Mouse (Mus musculus) spleen, embryonic (tissue): ENCODE data around the gene Gm42688.

Source experiments
- CTCF ChIA-PET: fragments of 350-600 bp; sonication (Branson Sonifier 250); formaldehyde crosslinking; loops from one replicate; lab custom pipeline; 2022; lab: Charles Lee

The Gm42688 gene

DNA sequence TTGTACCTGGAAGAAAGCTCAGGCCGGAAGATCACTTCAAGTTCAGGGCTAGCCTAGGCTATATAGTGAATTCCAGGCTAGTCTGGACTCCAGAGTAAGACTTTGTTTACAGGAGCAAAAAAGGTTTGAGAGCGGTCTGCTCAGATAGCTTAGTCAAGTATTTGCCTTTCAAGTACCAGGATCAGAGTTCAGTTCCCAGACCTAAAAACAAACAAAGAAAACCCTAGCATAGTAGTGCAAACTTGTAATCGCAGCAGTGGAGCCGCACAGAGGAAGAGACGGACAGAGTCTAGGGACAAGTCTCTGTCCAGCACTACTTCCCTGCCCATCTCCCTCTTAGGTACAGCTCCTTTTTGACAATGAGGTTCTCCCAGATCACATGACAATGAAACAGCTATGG lies 21.2 kb upstream of the Gm42688 start:
- CTCF ChIA-PET, result no interaction called here

DNA sequence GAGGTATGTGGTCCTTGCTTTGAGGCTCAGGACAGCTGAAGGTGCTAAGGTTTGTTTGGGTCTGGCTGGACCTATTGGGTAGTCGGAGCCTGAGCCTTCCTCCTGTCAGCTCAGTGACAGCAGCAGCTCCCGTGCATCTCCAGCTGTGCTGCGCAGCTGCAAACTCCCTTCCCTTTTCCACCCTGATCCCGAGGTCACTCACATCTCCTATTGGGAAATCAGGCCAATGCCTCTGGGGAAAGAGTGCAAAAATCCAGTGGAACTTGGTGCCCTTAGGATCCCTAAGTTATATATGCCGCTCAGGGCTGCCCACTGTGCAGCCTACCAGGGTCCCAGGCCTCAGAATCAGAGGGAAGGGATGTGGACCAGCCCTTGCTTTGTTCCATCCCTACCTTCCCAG lies 17.9 kb upstream of the Gm42688 start:
- CTCF ChIA-PET, result no interaction called here

DNA sequence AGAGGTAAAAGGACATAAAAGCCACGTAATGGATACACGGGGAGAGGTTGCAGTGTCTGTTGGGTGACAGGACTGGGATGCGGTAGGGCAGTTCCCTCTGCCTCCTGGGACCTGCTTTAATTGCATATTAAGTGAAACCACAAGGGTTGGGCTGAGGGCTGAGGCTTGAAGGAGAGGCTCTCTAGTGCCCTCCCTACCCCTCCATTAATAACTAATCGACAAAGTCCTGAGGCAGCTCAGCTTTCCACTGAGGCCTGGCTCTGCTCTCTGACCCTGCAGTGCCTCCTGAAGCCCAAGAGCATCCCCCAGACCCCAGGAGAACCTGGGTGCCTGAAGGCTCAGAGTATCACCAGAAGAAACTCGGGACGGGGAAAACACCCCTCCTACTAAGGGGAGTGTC lies 16.9 kb upstream of the Gm42688 start:
- CTCF ChIA-PET, result no interaction called here

DNA sequence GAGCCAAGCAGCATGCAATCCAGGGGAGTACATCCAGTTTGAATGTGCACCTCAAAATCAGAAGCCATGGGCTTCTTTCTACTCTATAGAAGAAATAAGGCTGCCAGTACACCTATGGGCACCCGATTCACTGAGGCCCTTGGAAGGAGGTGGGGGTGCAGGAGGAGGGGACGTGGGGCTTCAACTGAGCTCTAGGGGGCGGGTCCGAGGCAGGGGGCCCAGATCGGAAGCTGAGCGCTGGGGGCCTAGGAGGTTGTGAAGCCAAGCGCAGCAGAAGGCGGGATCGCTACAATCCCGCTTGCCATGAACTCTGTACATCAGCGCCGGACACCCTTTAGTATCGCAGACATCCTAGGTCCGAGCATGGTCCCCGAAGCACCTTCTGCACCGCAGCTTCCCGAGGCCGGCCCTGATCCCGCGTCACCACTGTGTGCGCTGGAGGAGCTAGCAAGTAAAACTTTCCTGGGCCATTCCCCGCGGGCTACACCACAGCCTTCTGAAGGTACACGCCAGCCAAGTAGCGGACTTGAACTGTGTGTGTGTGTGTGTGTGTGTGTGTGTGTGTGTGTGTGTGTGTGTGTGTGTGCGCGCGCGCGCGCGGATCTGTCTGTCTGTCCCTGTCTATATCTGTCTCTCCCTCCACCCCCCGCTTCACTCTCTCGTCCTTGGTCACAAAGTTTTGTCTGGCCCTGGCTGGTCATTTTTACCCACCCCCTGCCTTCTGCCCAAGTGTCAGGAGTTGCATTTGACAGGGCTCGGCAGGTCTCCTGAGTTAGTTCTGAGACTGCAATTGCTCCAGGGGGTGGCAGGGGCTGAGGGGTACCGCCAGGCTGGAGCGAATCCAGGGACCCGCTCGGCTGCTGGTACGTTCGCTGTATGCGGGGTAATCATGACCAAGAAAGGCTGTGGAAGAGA lies 15.0 kb upstream of the Gm42688 start, which contains the start of gene Lbx2:
Gene Lbx2, plus strand, starts transcription at position 247 of the 915 bp plus-strand sequence.
- CTCF ChIA-PET, result no interaction called here

DNA sequence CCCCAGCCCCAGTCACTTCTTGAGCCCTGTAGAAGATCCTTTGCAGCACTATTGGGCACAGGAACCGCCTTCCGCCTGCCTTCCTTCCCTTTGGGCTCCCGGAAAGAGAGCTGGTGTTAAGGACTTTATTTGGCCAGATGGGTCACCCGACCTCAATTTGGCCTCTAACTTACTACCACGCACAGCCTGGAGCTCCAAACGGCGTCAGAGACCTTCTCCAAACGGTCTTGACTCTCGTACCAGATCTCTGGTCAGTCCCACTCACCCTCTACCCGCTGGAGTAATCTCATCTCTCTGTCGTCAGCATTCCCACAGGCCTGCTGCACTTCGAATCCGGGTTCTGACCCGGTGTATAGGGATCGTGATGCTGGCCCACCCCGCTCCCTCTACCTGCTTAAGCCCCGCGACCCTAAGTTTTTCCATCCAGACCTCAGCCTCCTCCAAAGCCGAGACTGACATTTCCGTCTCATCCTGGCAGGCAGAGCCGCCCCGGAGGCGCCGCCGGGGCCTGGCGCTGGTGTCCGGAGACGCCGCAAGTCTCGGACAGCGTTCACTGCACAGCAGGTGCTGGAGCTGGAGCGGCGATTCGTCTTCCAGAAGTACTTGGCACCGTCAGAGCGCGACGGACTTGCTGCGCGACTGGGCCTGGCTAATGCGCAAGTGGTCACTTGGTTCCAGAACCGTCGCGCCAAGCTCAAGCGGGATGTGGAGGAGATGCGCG lies 14.1 kb upstream of the Gm42688 start:
- CTCF ChIA-PET, result no interaction called here

DNA sequence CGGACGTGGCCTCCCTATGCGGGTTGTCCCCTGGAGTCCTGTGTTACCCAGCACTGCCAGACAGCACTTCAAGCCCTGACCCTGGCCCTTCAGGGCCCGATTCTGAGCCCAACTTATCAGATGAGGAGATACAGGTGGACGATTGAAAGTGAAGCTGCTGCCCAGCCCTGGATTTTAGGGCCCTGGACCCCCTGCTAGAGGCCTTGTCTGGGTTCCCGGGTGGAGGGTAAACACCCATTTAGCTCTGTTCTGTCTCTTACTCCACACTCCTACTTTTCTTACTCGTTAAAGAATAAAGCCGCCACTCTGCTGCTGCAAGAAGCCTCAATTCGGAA lies 13.5 kb upstream of the Gm42688 start:
- CTCF ChIA-PET, result no interaction called here

DNA sequence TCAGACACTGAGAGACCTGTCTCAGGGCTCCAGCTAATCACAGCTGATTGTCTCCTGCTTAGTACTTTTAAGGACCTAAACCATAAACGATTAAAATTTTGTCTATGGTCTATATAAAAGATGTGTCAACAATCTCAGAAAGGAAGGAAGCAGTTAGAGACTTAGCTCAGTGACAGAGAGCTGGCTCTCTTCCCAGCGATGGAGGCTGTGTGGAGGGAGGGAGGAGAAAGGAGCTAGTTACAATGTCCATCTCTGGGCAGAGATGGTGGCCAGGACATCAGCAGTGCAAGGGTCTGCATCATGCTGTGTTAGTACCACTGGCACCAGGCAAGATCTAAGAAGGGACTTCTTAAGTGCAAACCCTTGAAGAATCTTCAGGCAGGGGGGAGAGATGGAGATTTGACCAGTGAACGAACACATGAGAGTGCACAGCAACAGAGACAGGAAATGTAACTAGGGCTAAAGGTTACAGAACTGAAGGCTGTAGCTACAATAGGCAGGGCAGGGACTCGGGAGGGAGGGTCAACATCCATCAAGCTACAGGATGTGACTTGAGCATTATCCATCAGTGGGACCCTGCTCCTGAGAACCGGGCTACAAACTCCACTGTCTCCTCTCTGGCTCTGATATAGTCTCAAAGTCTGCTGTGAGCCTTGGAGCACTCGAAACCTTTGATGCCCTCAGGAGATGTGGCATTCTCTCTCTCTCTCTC lies 8.8 kb upstream of the Gm42688 start:
- CTCF ChIA-PET, result no interaction called here

DNA sequence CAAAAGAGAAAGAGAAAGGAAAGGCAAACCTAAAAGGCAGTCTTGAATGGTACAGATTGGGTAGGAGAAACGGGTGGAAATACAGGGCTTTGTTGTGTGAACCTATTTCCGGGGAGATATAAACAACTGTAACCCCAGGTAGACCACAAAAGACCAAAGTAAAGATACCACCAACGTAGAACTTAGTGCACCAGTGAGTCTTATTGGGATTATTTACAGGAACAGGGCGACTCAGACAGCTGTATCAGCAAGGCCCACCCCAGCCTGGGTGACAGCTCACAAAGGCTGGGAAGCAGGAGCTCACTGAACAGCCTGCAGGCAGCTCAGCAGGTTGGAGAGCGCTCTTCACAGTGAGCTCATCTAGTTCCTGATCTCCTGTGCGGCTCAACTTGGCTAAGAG lies 5.4 kb upstream of the Gm42688 start:
- CTCF ChIA-PET, result no interaction called here

DNA sequence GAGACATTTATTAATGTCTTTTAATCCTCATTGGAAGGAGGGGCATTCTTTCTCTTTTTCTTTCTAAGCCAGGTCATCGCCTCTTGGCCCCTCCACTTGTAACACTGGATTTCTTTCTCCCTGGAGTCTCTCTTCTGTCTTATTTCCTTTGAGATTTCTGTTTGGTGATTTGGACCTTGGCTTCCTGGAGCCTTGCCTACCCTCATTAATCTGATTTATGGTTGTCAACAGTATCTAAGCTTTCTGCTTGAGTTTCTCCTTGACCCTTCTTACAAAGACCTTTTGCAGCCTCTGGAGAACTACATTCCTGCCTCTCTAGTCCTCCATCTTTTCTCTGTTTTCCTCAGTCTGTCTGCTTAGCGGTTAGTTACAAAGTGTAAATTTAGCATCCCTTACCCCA lies 3.0 kb upstream of the Gm42688 start:
- CTCF ChIA-PET, result interaction anchor here (0.7 kb wide), 1 partner anchor 26 kb away, joined by 6 read pairs; no protein-coding TSS in a partner anchor

DNA sequence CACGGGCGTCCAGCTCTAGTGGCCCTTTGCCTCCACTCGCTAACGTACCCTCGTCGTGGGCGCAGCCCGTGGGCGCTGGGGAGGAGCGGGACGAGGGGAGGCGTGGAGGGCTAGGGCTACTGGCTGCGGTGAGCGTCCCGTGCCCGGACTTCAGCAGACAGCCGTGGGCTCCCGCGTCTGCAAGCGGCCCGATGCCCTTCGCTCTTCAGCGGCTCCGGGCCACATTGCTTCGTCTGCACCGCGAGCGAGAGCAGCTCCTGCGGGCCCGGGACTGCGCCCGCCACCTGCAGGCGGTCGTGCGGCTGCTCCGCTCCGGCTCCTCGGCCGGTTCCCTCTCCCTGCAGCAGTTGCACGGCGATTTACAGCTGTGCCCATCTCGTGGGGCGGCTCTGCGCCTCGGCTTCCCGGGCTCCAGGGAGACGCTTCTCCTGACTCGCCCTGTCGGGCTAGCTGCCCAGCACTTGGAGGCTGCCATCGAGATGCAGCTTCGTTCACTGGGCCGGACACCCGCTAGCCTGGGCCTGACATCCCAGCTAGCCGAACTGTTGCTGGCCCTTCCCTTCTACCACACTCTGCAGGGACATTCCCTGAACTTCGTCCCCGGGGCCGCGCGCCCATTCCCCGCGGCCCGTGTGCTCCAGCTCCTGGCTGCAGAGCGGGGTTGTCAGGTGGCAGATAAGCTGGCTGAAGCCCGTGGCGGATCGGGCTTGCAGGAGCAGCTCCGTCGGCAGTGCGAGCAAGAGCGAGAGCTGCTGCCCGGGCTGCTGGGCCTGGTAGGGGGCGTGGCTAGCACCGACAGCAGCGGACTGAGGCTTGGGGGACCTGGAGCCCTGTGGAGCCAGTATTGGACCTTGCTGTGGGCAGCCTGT lies 505 bp downstream of the Gm42688 start:
- CTCF ChIA-PET, result interaction anchor here (0.6 to 2.3 kb wide), 4 partner anchors 18 to 105 kb away, joined by 3 to 8 read pairs (median 4); no protein-coding TSS in a partner anchor

DNA sequence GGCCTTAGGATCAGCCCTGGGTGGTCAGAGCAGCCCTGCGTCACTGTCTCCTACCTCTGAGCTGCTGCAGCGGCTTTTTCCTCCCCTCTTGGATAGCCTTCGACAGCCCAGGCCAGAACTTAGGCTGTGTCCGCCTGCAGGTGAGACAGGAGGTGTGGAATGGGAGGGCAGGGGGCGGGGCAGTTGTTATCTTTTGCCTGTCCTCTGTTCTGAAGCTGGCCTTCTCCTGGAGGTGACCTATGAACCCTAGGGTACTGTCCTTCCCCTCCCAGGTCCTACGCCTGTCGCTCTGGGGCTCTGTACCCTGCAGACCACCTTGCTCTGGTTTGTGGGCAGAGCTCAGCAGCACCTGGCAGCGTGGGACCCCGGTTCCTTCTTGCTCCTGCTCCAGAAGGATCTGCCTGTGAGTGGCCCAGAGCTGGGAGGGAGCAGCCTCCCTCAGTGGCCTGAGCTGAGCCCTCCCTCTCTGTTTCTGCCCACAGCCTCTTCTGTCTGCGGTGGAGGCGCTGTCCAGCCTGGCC lies 1.8 kb downstream of the Gm42688 start:
- CTCF ChIA-PET, result interaction anchor here (1.0 kb wide), 1 partner anchor 82 kb away, joined by 3 read pairs; no protein-coding TSS in a partner anchor

DNA sequence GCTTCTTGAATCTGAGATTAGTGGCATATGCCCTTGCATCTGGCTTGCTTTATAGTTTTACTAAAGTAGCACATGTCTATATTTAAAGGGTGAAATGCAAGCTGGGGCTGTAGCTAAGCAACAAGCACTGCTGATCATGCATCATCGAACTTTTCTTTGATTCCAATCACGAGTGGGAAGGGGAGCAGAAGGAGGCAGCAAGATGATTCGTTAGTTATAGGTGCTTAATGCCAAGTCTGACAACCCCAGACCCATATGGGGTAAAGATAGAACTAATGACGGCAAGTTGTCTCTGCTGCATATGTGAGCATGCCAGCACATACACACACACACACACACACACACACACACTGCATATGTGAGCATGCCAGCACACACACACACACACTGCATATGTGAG lies 2.7 kb downstream of the Gm42688 start:
- CTCF ChIA-PET, result no interaction called here

DNA sequence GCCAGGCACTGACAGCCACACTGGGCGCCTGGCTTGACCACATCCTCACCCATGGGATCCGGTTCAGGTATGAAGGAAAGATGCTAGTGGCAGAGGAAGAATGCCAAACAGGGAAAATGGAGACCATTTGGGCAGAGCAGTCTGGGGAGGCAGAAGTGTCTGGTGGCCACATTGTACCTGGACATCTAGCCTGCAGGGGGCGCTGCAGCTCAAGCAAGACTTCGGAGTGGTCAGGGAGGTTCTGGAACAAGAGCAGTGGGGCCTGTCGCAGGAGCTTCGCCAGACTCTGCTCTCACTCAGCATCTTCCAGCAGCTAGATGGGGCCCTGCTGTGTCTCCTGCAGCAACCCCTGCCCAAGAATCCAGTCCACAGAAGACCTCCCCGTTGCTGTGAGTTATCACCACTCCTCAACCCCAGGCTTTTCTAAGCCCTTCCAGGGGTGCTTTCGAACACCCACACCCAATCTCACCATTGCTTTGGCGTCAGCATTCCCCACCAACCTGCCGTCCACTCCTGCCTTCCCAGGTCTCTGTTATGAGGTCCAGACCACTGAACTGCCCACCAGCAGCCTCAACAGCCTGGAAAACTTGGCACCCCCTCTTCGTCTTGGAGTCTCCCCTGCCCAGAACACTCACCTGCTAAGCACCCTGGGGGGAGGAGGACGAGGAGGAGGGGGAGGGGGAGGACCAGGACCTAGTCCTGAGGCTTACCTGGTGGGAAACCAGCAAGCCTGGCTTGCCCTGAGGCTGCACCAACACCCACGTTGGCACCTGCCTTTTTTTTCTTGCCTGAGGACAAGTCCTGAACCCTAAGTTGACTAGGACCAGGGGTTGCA lies 6.4 kb downstream of the Gm42688 start:
- CTCF ChIA-PET, result interaction anchor here (1.3 kb wide), 1 partner anchor 11 kb away, joined by 3 read pairs; no protein-coding TSS in a partner anchor

DNA sequence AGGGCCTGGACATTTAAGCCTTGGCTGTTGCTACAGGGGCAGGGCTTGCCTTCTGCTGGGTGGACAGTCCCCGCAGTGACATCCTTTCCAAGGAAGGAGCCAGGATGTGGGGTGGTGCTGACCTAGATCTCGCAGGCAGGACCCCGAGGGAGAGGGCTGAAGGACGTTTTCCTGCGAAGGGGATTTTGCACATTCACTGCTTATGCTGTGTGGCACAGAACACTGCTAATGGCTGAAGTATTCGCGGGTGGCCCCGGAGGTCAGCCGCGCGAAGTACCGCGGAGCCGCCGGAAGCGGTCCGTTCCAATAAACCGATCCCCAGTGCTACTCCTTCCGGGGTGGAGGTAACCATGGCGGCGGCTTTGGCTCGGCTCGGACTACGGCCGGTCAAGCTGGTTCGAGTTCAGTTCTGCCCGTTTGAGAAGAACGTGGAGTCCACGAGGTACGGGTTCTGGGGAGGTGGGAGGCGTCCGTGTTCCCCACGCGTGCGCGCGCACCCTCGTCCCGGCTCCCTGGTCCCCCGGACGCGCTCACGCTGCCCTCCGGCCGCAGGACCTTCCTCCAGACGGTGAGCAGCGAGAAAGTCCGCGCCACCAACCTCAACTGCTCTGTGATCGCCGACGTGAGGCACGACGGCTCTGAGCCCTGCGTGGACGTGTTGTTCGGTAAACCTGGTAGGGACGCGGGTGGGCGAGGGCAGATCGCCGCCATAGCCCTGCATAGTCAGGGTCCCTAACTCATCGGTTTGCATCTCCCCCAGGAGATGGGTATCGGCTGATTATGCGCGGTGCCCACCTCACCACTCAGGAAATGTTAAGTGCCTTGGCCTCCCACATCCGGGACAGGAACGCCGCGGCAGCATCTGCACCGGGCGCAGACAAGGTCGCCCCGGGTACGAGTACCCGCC lies 7.6 kb downstream of the Gm42688 start, which contains the start of gene Mrpl53:
Gene Mrpl53, plus strand, starts transcription at position 279 of the 907 bp plus-strand sequence.
- CTCF ChIA-PET, result interaction anchor here (0.6 to 1.3 kb wide), 3 partner anchors 10 to 104 kb away, joined by 3 to 14 read pairs (median 3); no protein-coding TSS in a partner anchor

DNA sequence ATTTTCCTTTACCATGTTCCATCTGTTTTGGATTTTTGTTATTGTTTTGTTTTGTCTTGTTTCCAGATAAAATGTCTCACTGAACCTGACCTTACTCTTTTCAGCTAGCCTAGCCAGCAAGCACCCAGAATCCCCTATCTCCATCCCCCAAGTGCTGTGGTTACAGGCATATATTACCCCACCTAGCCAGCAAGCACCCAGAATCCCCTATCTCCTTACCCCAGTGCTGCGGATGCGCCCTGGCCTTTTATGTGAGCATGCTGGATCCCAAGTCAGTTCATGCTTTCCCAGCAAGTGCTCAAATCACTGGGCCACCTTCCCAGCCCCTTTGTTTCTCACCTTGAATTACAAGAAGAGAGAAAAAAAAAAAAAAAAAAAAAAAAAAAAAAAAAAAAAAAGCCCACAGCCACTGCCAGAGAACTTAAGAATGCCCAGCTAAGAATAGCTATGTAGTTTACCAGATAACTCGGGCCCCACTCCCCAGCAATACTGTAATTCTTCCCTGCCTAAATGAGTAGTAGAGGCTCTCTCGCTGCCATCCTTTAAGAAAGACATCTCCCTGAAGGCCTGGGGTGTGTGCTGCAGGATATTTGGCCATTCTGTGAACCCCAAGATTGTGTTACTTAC lies 10.2 kb downstream of the Gm42688 start:
- CTCF ChIA-PET, result no interaction called here

DNA sequence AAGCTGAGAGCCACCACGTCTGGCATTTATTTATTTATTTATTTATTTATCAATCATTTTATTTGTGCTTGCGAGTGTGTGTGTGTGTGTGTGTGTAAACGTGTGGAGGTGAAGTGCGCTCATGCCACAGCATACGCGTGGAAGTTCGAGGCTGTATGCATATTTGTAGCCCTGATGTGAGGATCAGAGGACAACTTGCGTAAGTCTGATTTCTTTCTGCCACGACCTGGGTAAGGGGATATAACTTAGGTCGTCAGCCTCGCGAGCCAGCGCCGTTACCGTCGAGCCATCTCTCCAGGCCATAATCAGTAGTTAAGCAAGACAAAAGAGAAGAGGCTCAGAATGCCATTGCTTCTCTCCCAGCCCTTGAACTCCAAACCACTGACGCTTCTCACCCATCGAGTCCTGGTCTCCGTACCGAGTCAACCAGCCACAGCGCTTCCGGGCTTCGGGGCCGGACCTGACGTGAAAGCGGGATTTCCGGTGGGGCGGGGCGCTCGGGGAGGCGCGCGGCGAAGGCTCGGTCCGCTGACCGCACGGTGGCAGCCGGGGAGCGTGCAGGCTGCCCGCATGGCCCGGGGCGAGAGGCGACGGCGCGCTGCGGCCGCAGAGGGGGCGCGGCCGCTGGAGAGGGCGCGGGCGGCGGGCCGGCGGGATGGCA lies 13.7 kb downstream of the Gm42688 start, which contains the start of gene Mogs:
Gene Mogs, plus strand, starts transcription at position 486 of the 661 bp plus-strand sequence.
- CTCF ChIA-PET, result no interaction called here

DNA sequence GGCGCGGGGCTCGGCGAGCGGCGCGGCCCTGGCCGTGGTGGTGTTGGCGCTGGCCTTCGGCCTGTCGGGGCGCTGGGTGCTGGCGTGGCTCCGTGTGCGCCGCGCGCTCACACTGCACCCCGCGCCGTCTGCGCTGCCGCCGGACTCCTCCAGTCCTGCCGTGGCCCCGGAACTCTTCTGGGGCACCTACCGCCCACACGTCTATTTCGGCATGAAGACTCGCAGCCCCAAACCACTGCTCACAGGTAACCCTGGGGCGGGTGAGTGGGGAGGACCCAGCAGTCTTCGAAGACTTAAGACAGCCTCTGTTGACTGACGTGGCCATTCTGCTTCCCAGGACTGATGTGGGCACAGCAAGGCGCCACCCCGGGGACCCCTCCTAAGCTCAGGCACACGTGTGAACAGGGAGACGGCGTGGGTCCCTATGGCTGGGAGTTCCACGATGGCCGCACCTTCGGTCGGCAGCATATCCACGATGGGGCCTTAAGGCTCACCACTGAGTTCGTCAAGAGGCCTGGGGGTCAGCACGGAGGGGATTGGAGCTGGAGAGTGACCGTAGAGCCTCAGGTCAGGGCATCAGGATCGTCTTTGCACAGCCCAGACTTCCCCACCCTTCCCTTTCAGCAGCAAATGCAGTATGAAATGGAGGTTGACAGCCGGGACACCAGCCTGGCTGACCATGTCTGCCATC lies 14.4 kb downstream of the Gm42688 start:
- CTCF ChIA-PET, result no interaction called here
